In genomic region chr1:172960452-172960851, GRCm38 (mm10) we compare ENCODE assay signal across 16 mouse cellular contexts. TPM values are rescaled to one million over a fixed set of nuclear protein-coding genes. Genes with fewer than 3 reads are reported as not detected.
DNase-seq lines count a peak whose midpoint lies in the region.
"Had no signal": no experiment of that assay in that cellular context is flagged by ENCODE, and none has a peak within 500 bp of the region (broad histone marks: within the 10 kb centered on the region; RNA-seq: fewer than 3 reads in every experiment).

No protein-coding gene starts in this region.

- peak; percentile 19 to 61 for DNase-seq in layer of hippocampus, adult 18-20 months (ENCODE audit: low spot score in 2 of 2)
- DNase-seq in layer of hippocampus, postnatal 10 days (ENCODE audit: low spot score in 2 of 2), result no peak
- DNase-seq in 3T3-L1 (ENCODE audit: low read depth, low spot score), result peak; percentile 69
- peak; percentile 1 for DNase-seq in MN1 (ENCODE audit: low spot score)
- DNase-seq in left cerebral cortex, postnatal 25 days (ENCODE audit: low spot score in 2 of 2), result peak; percentile 14 to 80
- DNase-seq in cerebellum, postnatal 10 days, result no peak
- no peak for DNase-seq in cerebellum, adult 9-10 months
- DNase-seq: cerebellum, postnatal 36 days; gastrocnemius, postnatal 14 days; kidney, adult 2 months; kidney, postnatal 4 days; liver, postnatal 0 days; lung, postnatal 36 days had no signal

- intact Hi-C loops in left cerebral cortex, postnatal 25 days (cut with DNase I), result no loop called here

RNA-seq across cellular contexts. Expression of gene Olfr16, which starts 10.2 kb away (rescaled TPM):
- not detected for total RNA-seq in layer of hippocampus, adult 18-20 months (2021)
- not detected for total RNA-seq in layer of hippocampus, postnatal 10 days (2021)
- total RNA-seq in left cerebral cortex, postnatal 25 days (2021), result not detected
- total RNA-seq: CH12.LX; gastrocnemius, postnatal 14 days; heart, postnatal 25 days; monocyte, adult 5-6 weeks had no signal

Comparison
In these comparisons a context has a peak if more than half of its experiments do, and no peak if none do; other contexts are left out.
1. DNase-seq: peak in layer of hippocampus, adult 18-20 months (2 of 2), 3T3-L1 (single experiment), MN1 (single experiment) and left cerebral cortex, postnatal 25 days (2 of 2); none in layer of hippocampus, postnatal 10 days (0 of 2), cerebellum, postnatal 10 days (0 of 2) and cerebellum, adult 9-10 months (single experiment).